Mouse (Mus musculus): ENCODE results near the gene Sgms1. TPM values are rescaled to one million over a fixed set of nuclear protein-coding genes. Genes with fewer than 3 reads are reported as not detected.

Gene Sgms1
- polyA plus RNA-seq, 1 experiment, result 10.8 TPM

DNA sequence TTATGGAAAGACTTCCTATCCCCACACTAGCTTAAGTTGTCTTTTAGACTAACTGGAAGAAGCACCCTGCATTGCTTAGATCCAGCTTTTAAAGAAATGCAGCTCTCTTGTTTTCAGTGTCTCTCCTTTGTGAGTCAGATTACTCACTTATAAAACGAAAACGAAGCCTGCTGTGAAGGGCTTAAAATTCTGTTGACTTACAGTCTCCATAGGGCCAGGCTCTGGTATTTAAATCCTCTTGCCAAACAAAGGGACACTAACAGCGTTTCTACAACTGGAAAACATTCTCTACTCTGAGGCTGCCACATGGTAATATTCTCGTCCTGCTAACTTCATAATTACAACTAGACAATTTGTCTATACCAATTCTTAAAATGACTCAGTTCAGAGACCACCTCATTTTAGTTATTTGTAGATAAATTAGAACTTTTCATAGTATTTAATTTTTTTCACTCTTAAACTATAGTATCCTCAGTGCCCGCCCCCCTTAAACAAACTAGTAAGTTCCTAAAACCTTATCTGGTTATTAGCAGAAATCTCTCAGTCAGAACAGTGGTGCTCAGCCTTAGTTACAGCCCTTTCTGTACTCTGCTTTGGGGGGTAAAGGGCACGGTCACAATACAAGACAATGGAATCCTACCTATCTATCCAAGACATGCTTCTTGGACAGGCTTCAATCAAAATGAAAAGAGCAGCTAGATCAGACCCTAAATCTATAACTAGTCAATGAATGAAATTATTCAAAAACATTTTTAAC, 133.9 kb downstream of the Sgms1 start:
- Histone ChIP-seq H3K9me3 (no peaks in the 10 kb centered on the region), H3K4me3 (replicated peaks) (no peak overlapping the region), H3K36me3 (replicated peaks; ENCODE audit: low read length) (peaks cover 26% of the 10 kb centered on the region), H3K4me1 (peaks cover 97% of the 10 kb centered on the region), H3K27me3 (replicated peaks) (no peaks in the 10 kb centered on the region)
- TF ChIP-seq GATA1 (IDR thresholded peaks at IDR 0.05; ENCODE audit: borderline replicate concordance, low read length) (no peak), FLI1 (IDR thresholded peaks at IDR 0.05; ENCODE audit: low read length) (no peak)

DNA sequence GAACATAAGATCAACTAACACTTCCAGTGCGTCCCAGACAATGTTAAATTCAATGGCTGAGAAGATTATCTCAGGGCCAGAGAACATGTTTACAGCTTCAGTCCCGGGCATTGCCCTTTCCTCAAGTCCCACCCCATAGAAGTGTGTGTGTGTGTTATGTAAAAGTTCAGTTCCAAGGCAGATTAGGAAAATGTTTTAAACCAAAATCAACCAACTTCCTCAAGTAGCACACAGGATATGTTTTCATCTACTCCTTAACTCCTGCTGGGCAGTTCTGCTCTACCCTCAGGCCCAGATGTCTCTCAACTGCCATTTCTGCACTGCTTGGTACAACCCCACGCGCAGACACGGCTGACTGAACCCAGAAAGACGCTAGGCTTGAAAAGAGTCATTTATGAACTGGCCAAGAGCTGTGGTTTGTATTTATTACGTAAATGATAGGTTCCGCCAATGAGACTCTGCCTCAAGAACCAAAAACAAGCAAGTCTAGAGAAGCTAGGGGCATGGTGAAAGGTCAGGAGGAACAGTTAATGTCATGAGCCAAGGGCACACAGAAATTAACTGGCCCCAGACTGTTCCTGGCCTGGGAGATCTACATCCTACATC, 134.7 kb downstream of the Sgms1 start:
- Histone ChIP-seq H3K27me3 (replicated peaks) (no peaks in the 10 kb centered on the region), H3K4me3 (replicated peaks) (peak overlapping the region; percentile 62), H3K9me3 (no peaks in the 10 kb centered on the region), H3K36me3 (replicated peaks; ENCODE audit: low read length) (peaks cover 25% of the 10 kb centered on the region), H3K4me1 (peaks cover 96% of the 10 kb centered on the region)
- TF ChIP-seq GATA1 (IDR thresholded peaks at IDR 0.05; ENCODE audit: borderline replicate concordance, low read length) (no peak), FLI1 (IDR thresholded peaks at IDR 0.05; ENCODE audit: low read length) (no peak)

DNA sequence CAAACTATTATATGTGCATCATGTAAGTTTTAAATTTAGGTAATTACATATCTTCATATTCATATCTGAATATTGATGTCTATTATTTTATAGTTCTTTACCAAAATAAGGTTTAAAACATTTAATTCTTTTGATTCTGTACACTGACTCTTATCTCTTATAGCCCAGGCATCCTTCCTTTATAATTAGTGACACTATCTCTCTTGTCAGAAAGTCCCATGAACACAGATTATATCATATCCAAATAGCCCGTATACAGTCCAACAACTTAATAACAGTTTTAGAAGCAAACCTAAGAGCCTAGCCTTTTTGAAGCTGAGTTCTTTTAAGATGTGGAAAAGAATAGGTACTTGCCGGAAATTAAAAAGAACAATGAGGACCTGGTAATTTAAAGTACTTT, 135.3 kb downstream of the Sgms1 start:
- H3K4me1 ChIP-seq, result peaks cover 95% of the 10 kb centered on the region
- H3K4me3 ChIP-seq (replicated peaks), result no peak overlapping the region
- H3K36me3 ChIP-seq (replicated peaks; ENCODE audit: low read length), result peaks cover 19% of the 10 kb centered on the region
- no peaks in the 10 kb centered on the region for H3K9me3 ChIP-seq
- no peaks in the 10 kb centered on the region for H3K27me3 ChIP-seq (replicated peaks)
- no peak for TF ChIP-seq FLI1 (IDR thresholded peaks at IDR 0.05; ENCODE audit: low read length)
- TF ChIP-seq GATA1 (IDR thresholded peaks at IDR 0.05; ENCODE audit: borderline replicate concordance, low read length), result no peak

DNA sequence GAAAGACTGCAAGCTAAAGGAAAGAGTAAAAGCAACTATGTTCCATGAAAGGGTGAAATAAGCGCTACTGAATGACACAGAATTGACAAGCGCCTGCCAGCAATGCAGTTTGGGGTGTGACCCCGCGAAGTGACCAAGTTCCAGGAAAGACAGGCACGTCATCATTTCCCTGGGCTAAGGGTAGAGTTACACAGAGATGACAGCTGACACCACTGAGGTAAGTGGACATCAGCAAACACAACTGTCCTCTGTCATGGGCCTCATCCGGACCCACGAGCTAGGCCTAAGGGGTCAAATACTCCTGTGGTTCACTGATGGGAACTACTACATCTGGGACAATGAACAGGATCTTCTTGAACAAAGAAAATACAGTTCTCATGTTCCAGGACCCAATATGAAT, 136.5 kb downstream of the Sgms1 start:
- H3K4me1 ChIP-seq, result peaks cover 97% of the 10 kb centered on the region
- no peak for TF ChIP-seq GATA1 (IDR thresholded peaks at IDR 0.05; ENCODE audit: borderline replicate concordance, low read length)
- no peak for TF ChIP-seq FLI1 (IDR thresholded peaks at IDR 0.05; ENCODE audit: low read length)
- peaks cover 14% of the 10 kb centered on the region for H3K36me3 ChIP-seq (replicated peaks; ENCODE audit: low read length)
- H3K9me3 ChIP-seq, result no peaks in the 10 kb centered on the region
- H3K27me3 ChIP-seq (replicated peaks), result no peaks in the 10 kb centered on the region
- H3K4me3 ChIP-seq (replicated peaks), result peak overlapping the region; percentile 11

DNA sequence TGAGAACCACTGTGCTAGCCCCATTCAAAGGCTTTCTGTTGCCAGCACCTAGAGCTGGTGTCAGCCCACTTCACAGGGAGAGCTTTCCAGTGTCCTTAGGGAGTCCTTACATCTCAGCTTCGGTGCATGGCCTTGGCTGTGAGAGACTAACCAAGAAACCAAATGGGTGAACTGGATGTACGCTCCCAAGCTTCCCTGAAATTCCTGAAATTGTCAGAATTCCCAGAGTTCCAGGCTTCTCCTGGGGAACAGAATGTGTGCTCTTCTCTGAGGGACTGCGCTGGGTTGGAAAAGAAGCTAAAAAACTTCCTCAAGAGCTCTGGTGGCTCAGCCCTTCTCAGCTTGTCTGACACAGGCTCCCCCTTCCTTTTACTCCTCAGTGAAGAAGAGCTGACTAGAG, 137.1 kb downstream of the Sgms1 start:
- no peaks in the 10 kb centered on the region for H3K27me3 ChIP-seq (replicated peaks)
- peaks cover 15% of the 10 kb centered on the region for H3K36me3 ChIP-seq (replicated peaks; ENCODE audit: low read length)
- H3K4me1 ChIP-seq, result peaks cover 95% of the 10 kb centered on the region
- TF ChIP-seq GATA1 (IDR thresholded peaks at IDR 0.05; ENCODE audit: borderline replicate concordance, low read length), result no peak
- TF ChIP-seq FLI1 (IDR thresholded peaks at IDR 0.05; ENCODE audit: low read length), result no peak
- H3K4me3 ChIP-seq (replicated peaks), result no peak overlapping the region
- no peaks in the 10 kb centered on the region for H3K9me3 ChIP-seq

DNA sequence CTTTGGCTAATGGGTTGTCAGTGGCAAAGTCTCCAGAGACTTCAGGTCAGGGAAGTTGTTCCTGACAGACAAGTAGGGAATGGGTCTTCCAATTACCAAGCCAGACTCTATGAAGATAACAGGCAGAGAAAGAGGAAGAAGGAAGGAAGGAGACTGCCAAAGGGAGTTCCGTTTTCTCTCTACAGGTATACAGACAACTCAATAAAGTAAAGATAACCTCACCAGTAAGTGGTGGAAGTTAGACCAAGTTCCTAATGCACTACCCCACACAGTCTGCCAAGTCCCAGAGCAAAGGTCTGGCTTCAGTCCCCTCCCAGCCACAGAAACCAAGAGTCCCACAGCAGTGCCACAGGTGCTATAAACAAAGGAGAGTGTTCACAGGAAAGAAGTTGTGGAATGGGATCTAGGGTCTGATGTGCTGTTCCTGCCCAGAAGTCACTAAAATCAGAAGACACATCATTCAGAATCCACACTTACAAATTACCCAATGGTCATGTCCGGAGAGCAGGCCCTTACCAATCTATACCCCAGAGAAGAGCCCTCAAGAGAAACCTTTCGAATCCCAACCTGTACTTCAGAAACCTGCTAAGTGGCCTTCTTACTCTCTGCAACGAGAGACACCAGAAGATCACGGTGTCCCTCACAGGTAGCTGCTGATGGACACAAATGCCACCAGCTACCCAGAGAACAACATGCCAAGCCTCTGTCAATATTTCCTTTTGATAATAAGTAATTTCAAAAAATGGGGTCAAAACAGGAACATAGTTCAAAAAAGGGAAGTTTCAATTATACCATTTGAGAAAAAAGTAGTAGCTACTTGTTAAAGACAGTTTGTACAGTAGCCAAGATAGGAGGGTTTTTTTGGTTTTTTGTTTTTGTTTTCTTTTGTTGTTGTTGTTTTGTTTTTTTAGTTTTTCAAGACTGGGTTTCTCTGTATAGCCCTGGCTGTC, 140.1 kb downstream of the Sgms1 start:
- Histone ChIP-seq H3K36me3 (replicated peaks; ENCODE audit: low read length) (peaks cover 27% of the 10 kb centered on the region), H3K9me3 (no peaks in the 10 kb centered on the region), H3K27me3 (replicated peaks) (no peaks in the 10 kb centered on the region), H3K4me1 (peaks cover 93% of the 10 kb centered on the region), H3K4me3 (replicated peaks) (no peak overlapping the region)
- TF ChIP-seq FLI1 (IDR thresholded peaks at IDR 0.05; ENCODE audit: low read length), result no peak
- TF ChIP-seq GATA1 (IDR thresholded peaks at IDR 0.05; ENCODE audit: borderline replicate concordance, low read length), result no peak

DNA sequence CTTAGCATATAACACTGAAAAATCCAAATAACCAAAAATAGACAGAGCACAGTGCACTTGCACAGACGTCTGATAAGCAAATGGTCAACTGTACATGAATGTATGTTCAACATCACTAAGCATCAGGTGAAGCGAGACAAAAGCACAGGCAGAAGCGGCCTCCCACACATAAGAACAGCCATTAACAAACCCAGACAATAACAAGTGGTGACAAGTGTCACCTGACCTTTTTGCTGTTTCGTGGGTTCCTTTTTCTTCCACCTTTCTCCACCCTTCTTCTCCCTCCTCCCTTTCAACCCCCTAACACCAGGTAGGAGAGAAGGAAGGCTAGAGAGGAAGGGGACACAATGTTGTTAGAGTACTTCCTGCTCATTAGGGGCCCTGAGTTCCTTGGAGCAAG, 144.6 kb downstream of the Sgms1 start:
- peaks cover 94% of the 10 kb centered on the region for H3K4me1 ChIP-seq
- no peaks in the 10 kb centered on the region for H3K9me3 ChIP-seq
- H3K27me3 ChIP-seq (replicated peaks), result no peaks in the 10 kb centered on the region
- H3K36me3 ChIP-seq (replicated peaks; ENCODE audit: low read length), result peaks cover 47% of the 10 kb centered on the region
- TF ChIP-seq GATA1 (IDR thresholded peaks at IDR 0.05; ENCODE audit: borderline replicate concordance, low read length) (no peak), FLI1 (IDR thresholded peaks at IDR 0.05; ENCODE audit: low read length) (no peak)
- H3K4me3 ChIP-seq (replicated peaks), result no peak overlapping the region

DNA sequence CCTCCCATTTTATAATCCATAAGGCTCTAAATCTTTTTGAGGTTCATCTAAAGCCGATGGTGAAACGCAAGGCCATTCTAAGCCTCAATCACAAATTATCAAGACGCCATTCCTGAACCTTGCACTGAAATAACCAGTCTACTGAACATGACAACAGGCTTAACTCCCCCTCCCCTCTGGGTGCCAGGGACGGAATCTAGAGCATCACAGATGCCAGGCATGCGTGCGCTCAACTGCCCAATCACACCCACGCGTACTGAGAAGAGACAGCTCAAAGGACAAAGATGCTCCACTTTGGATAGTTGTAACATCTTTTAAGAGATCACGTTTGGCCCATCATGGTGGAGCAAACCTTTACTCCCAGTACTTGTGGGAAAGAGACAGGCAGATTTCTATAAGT, 146.3 kb downstream of the Sgms1 start:
- H3K4me3 ChIP-seq (replicated peaks), result no peak overlapping the region
- TF ChIP-seq GATA1 (IDR thresholded peaks at IDR 0.05; ENCODE audit: borderline replicate concordance, low read length), result no peak
- no peak for TF ChIP-seq FLI1 (IDR thresholded peaks at IDR 0.05; ENCODE audit: low read length)
- H3K36me3 ChIP-seq (replicated peaks; ENCODE audit: low read length), result peaks cover 47% of the 10 kb centered on the region
- no peaks in the 10 kb centered on the region for H3K9me3 ChIP-seq
- H3K27me3 ChIP-seq (replicated peaks), result no peaks in the 10 kb centered on the region
- H3K4me1 ChIP-seq, result peaks cover 95% of the 10 kb centered on the region

DNA sequence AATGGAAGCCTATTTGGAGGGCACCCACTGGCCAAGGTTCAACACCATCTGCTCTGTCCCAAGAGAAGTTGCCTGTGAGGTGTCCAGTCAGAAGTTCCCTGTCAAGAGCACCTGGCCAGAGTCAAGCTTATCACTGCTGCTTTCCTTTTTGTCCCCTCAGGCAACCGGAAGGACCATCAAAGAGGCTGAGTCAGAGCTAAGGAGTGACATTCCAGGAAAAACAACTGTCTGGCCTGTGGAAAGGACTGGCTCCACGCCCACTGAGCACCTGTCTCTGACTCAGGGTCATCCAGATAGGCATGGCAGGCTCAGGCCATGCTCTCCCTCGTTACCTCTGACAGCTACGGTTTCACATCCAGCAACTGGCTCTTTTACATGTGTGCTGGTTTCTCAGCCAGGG, 147.4 kb downstream of the Sgms1 start:
- Histone ChIP-seq H3K4me1 (peaks cover 96% of the 10 kb centered on the region), H3K27me3 (replicated peaks) (no peaks in the 10 kb centered on the region), H3K36me3 (replicated peaks; ENCODE audit: low read length) (peaks cover 42% of the 10 kb centered on the region), H3K4me3 (replicated peaks) (no peak overlapping the region), H3K9me3 (no peaks in the 10 kb centered on the region)
- TF ChIP-seq FLI1 (IDR thresholded peaks at IDR 0.05; ENCODE audit: low read length) (no peak), GATA1 (IDR thresholded peaks at IDR 0.05; ENCODE audit: borderline replicate concordance, low read length) (no peak)
